8 mouse cellular contexts compared by ENCODE assay signal in genomic region chr13:94147257-94147656, GRCm38 (mm10).
DNase-seq lines count a peak whose midpoint lies in the region; ATAC-seq and TF ChIP-seq lines count a peak whose summit lies in the region.

No protein-coding gene starts in this region.

- TF ChIP-seq CTCF in heart, adult 2 months (IDR thresholded peaks at IDR 0.05): peak; percentile 79
- peak; percentile 43; the same call in 1 of the 2 replicates for TF ChIP-seq CTCF in embryonic fibroblast, embryonic 13.5 days (IDR thresholded peaks at IDR 0.05; ENCODE audit: borderline replicate concordance, insufficient read depth, low read length)
- TF ChIP-seq CTCF in thymus, adult 2 months (IDR thresholded peaks at IDR 0.05; ENCODE audit: borderline replicate concordance, control insufficient read depth, extremely low read depth, insufficient read depth, low read length, poor library complexity): no peak

- peaks cover 4% of the 10 kb centered on the region for H3K4me1 ChIP-seq in heart, adult 2 months (ENCODE audit: control insufficient read depth, insufficient read depth, low read length)
- peaks cover 50% of the 10 kb centered on the region for H3K4me1 ChIP-seq in heart, embryonic 12.5 days (replicated peaks)
- H3K4me1 ChIP-seq in embryonic fibroblast, embryonic 13.5 days (ENCODE audit: control insufficient read depth, insufficient read depth, low read length): 0 out of 2 replicates have a peak, but pooled peaks cover 4% of the 10 kb centered on the region
- H3K4me1 ChIP-seq in thymus, adult 2 months (replicated peaks; ENCODE audit: control insufficient read depth, insufficient read depth, low read length): no peaks in the 10 kb centered on the region

- no peak for ATAC-seq in heart, embryonic 12.5 days (ENCODE audit: insufficient number of reproducible peaks, low FRiP score)

- intact Hi-C loops in heart, adult 2 months (cut with DNase I): loop anchor here (1.0 kb wide), 2 partner anchors 292 to 354 kb away; no protein-coding TSS in a partner anchor
- intact Hi-C loops in left cerebral cortex, postnatal 25 days (cut with DNase I): loop anchor here (5.0 kb wide), 2 partner anchors 315 to 355 kb away; no protein-coding TSS in a partner anchor

- H3K9me3 ChIP-seq in heart, embryonic 12.5 days (replicated peaks): no peaks in the 10 kb centered on the region

- no peaks in the 10 kb centered on the region for H3K27me3 ChIP-seq in heart, adult 2 months (ENCODE audit: control insufficient read depth, insufficient read depth, low read length)
- H3K27me3 ChIP-seq in heart, embryonic 12.5 days (replicated peaks): no peaks in the 10 kb centered on the region
- H3K27me3 ChIP-seq in thymus, adult 2 months (ENCODE audit: control insufficient read depth, insufficient read depth, low read length): no peaks in the 10 kb centered on the region

- no peak for DNase-seq in heart, adult 2 months
- peak; percentile 57 for DNase-seq in 416B (ENCODE audit: low read depth)
- DNase-seq in left cerebral cortex, postnatal 25 days (ENCODE audit: low spot score in 2 of 2): peak; percentile 61 to 77
- DNase-seq in adrenal gland, adult 2 months: no peak
- DNase-seq in Muller cell, postnatal 12 days (ENCODE audit: inconsistent ontology term): no peak
- no peak for DNase-seq in thymus, adult 2 months

- no peak overlapping the region for H3K4me3 ChIP-seq in heart, adult 2 months
- no peak overlapping the region for H3K4me3 ChIP-seq in heart, embryonic 12.5 days
- no peak overlapping the region for H3K4me3 ChIP-seq in embryonic fibroblast, embryonic 13.5 days (ENCODE audit: insufficient read depth, low read length)
- no peak overlapping the region for H3K4me3 ChIP-seq in thymus, adult 2 months (ENCODE audit: control insufficient read depth, insufficient read depth, low read length)

- no peaks in the 10 kb centered on the region for H3K79me2 ChIP-seq in heart, adult 2 months (replicated peaks; ENCODE audit: control insufficient read depth, insufficient read depth, low read length)

- H3K27ac ChIP-seq in heart, adult 2 months: no peak overlapping the region
- no peak overlapping the region for H3K27ac ChIP-seq in heart, embryonic 12.5 days (ENCODE audit: poor library complexity, severe bottlenecking)
- H3K27ac ChIP-seq in embryonic fibroblast, embryonic 13.5 days (ENCODE audit: insufficient read depth, low read length): no peak overlapping the region
- no peak overlapping the region for H3K27ac ChIP-seq in thymus, adult 2 months (ENCODE audit: control insufficient read depth, insufficient read depth, low read length)

- H3K36me3 ChIP-seq in heart, adult 2 months (ENCODE audit: control insufficient read depth, insufficient read depth, low read length): no peaks in the 10 kb centered on the region
- no peaks in the 10 kb centered on the region for H3K36me3 ChIP-seq in heart, embryonic 12.5 days
- no peaks in the 10 kb centered on the region for H3K36me3 ChIP-seq in thymus, adult 2 months (ENCODE audit: control insufficient read depth, insufficient read depth, low read length)

- no peak overlapping the region for H3K4me2 ChIP-seq in heart, embryonic 12.5 days

- no peak overlapping the region for H3K9ac ChIP-seq in heart, adult 2 months (ENCODE audit: low read depth, low read length)
- no peak overlapping the region for H3K9ac ChIP-seq in heart, embryonic 12.5 days

- peak; percentile 66; the same call in 1 of the 2 replicates for TF ChIP-seq EP300 in heart, adult 2 months (IDR thresholded peaks at IDR 0.05; ENCODE audit: insufficient read depth, low read depth, low read length)

- 44% methylated on average over 4 of the region's 4 CpGs for WGBS in heart, adult 2 months
- WGBS in heart, embryonic 12.5 days: 48% methylated on average over 4 of the region's 4 CpGs
- 16% methylated on average over 4 of the region's 4 CpGs for WGBS in thymus, adult 2 months

- TF ChIP-seq POLR2A in heart, adult 2 months (IDR thresholded peaks at IDR 0.05; ENCODE audit: insufficient read depth, low read depth, low read length): no peak
- no peak for TF ChIP-seq POLR2A in embryonic fibroblast, embryonic 13.5 days (IDR thresholded peaks at IDR 0.05; ENCODE audit: low read depth, low read length)
- no peak for TF ChIP-seq POLR2A in thymus, adult 2 months (IDR thresholded peaks at IDR 0.05; ENCODE audit: control insufficient read depth, extremely low read depth, insufficient read depth, low read length, poor library complexity)

Comparison
In these comparisons a context has a peak if more than half of its experiments do, and no peak if none do; other contexts are left out.
1. DNase-seq: peak in 416B (single experiment) and left cerebral cortex, postnatal 25 days (2 of 2); none in heart, adult 2 months (0 of 2), adrenal gland, adult 2 months (single experiment), Muller cell, postnatal 12 days (single experiment) and thymus, adult 2 months (single experiment).